Mouse (Mus musculus) hindbrain, postnatal 0 days (tissue): ENCODE measurements at regions not wholly inside any gene's neighbourhood (a gene's known extent, or its start where the extent isn't known, plus 50 kb on each side); places are given as distances from the start of the nearest gene placed in this dataset.

Experiments used
- ATAC-seq: fragments of 200-750 bp; cut with Nextera tagmentation; 2 replicates; pipeline ENCODE4 v1.8.0; 2017; ENCODE audit warnings: mild to moderate bottlenecking, moderate TSS enrichment, moderate library complexity
- DNase-seq: peaks from one replicate; pipeline ENCODE4 v3.0.0-alpha.2; 2015; ENCODE audit warnings: low spot score
- H3K27ac ChIP-seq: fragments of 300-500 bp; sonication (generic); 2 replicates; pipeline ENCODE4 v1.5.1; 2014; ENCODE audit warnings: mild to moderate bottlenecking
- H3K27me3 ChIP-seq: fragments of 300-500 bp; sonication (generic); 2 replicates; pipeline ENCODE4 v1.6.1; 2014; ENCODE audit warnings: low read length, mixed read lengths; ENCODE audit not compliant: insufficient read depth
- H3K36me3 ChIP-seq: fragments of 300-500 bp; sonication (generic); 2 replicates; pipeline ENCODE4 v1.6.1; 2014; ENCODE audit warnings: low read length, mixed read lengths; ENCODE audit not compliant: insufficient read depth
- H3K4me1 ChIP-seq: fragments of 300-500 bp; sonication (generic); 2 replicates; pipeline ENCODE4 v1.6.1; 2014; ENCODE audit warnings: antibody characterized with exemption, low read length, mixed read lengths; ENCODE audit not compliant: insufficient read depth
- H3K4me2 ChIP-seq: fragments of 300-500 bp; sonication (generic); 2 replicates; pipeline ENCODE4 v1.6.1; 2014; ENCODE audit warnings: low read depth, mild to moderate bottlenecking, low read length, moderate library complexity, mixed read lengths
- H3K4me3 ChIP-seq: fragments of 300-500 bp; sonication (generic); 2 replicates; pipeline ENCODE4 v1.5.1; 2014; ENCODE audit warnings: low read length
- H3K9ac ChIP-seq: fragments of 300-500 bp; sonication (generic); replicated peaks from 2 replicates; pipeline ENCODE4 v1.6.1; 2014; ENCODE audit warnings: mild to moderate bottlenecking, low read length, moderate library complexity, mixed read lengths
- H3K9me3 ChIP-seq: fragments of 300-500 bp; sonication (generic); 2 replicates; pipeline ENCODE4 v1.6.1; 2016; ENCODE audit warnings: low read length, mixed read lengths
- CTCF ChIP-seq: IDR thresholded peaks from 2 replicates; pipeline ENCODE4 v1.5.1; 2016; ENCODE audit warnings: antibody characterized with exemption, control low read depth, low read depth
- WGBS: fragments of 180-500 bp; shearing (Covaris S2); extraction: QIAGEN DNeasy Blood & Tissue Kit; methylation state at CpG from one replicate; pipeline ENCODE4 v1.1.7; 2014; 5-methylcytosine and 5-hydroxymethylcytosine counted together

DNA sequence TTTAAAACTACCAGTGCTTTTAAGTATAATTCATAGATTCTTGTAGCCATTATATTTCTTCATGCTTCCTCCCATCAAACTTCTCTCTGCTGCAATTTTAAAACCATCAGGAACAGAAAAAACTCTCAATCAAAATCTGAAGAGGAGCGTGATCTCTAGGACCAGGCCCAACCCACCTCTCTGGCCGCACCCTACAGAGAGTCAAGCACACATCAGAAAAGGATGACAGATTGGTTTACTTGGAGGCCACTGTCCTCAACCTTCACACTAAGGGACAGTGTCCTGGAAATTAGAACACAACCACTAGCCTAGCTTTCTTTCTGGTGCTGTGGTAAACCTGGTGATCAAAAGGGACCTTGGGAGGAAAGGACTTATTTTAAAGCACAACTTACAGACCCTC, 342.7 kb upstream of the Map3k7 start:
- Histone ChIP-seq H3K27me3 (no peaks in the 10 kb centered on the region), H3K4me3 (no peak overlapping the region), H3K9me3 (no peaks in the 10 kb centered on the region), H3K27ac (no peak overlapping the region), H3K9ac (no peak overlapping the region), H3K4me2 (no peak overlapping the region), H3K36me3 (no peaks in the 10 kb centered on the region), H3K4me1 (0 out of 2 replicates have a peak, but pooled peaks cover 9% of the 10 kb centered on the region)
- WGBS, result 96% methylated on average over 2 of the region's 2 CpGs
- no peak for DNase-seq
- ATAC-seq, result no peak
- TF ChIP-seq CTCF, result no peak

DNA sequence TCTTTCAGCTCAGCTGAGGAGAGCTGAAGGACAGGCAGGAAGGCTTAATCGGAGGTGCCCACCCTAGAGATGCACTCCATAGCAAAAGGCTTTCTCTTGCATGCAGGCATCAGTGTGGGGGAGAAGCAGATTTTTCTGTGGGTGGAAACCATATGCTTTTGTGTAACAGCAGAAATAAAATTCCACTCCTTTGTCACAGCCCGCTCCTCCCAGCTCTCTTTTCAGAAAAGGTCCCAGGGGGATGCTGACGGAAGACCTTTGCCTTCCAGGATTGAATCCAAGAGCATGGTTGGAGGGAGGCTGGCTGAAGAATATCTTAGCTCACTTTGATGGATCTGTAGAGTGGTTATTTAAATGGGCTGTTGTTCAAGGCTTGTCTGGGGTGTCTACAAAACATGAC, 336.8 kb upstream of the Map3k7 start:
- DNase-seq (no peak), ATAC-seq (no peak)
- WGBS, result 26% methylated on average over 3 of the region's 3 CpGs
- H3K36me3 ChIP-seq, result no peaks in the 10 kb centered on the region
- H3K27me3 ChIP-seq, result no peaks in the 10 kb centered on the region
- H3K4me2 ChIP-seq, result no peak overlapping the region
- H3K9me3 ChIP-seq, result no peaks in the 10 kb centered on the region
- no peak overlapping the region for H3K9ac ChIP-seq
- no peaks in the 10 kb centered on the region for H3K4me1 ChIP-seq
- H3K27ac ChIP-seq, result no peak overlapping the region
- TF ChIP-seq CTCF, result no peak
- H3K4me3 ChIP-seq, result no peak overlapping the region

DNA sequence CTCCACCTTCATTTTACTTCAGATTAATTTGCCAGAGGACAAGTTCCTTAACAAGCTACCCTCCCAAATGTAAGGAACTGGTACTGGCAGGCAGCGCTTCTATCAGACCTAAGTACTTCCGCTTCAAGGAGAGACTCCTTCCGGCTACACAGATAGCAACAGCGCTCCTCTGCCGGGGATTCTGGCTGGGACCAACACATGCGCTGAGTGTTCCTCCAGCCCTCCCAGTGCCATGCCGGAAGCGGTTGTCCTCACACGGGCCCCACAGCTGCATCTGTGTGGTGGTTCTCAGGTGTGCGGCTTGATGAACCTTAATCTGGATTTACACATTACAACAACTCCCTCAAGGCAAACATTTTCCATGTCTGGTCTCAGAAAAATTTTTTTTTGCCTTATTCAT, 336.1 kb upstream of the Map3k7 start:
- ATAC-seq (no peak), DNase-seq (no peak)
- no peaks in the 10 kb centered on the region for H3K4me1 ChIP-seq
- 86% methylated on average over 10 of the region's 10 CpGs for WGBS
- H3K4me2 ChIP-seq, result no peak overlapping the region
- H3K9me3 ChIP-seq, result no peaks in the 10 kb centered on the region
- H3K9ac ChIP-seq, result no peak overlapping the region
- TF ChIP-seq CTCF, result no peak
- no peak overlapping the region for H3K27ac ChIP-seq
- H3K27me3 ChIP-seq, result no peaks in the 10 kb centered on the region
- H3K36me3 ChIP-seq, result no peaks in the 10 kb centered on the region
- no peak overlapping the region for H3K4me3 ChIP-seq

DNA sequence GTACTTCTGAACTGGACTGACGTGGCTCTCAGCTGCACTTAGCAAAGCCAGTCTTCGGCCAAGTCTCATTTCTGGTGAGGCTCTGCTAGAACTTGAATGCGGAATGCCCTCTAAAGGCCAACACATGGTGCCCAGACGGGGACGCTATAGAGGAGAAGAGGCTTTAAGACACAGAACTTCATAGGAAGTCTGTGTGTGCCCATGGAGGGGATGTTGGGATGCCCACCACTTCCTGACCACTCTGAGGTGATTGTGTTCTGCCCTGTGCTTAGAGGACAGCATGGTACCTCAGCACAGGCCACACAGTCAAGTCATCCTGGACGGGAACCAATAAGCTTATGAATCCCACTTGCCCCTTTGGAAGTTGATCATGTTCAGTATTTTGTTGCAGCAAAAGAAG, 325.3 kb upstream of the Map3k7 start:
- ATAC-seq, result no peak
- H3K4me3 ChIP-seq, result no peak overlapping the region
- H3K36me3 ChIP-seq, result no peaks in the 10 kb centered on the region
- H3K4me2 ChIP-seq, result no peak overlapping the region
- WGBS, result 95% methylated on average over 6 of the region's 6 CpGs
- H3K27me3 ChIP-seq, result no peaks in the 10 kb centered on the region
- no peaks in the 10 kb centered on the region for H3K9me3 ChIP-seq
- H3K9ac ChIP-seq, result no peak overlapping the region
- no peak for DNase-seq
- no peak for TF ChIP-seq CTCF
- no peak overlapping the region for H3K27ac ChIP-seq
- no peaks in the 10 kb centered on the region for H3K4me1 ChIP-seq

GRCm38 (mm10) chr4:31642161-31642560, 321.7 kb upstream of the Map3k7 start:
- ATAC-seq (peak; percentile 94), DNase-seq (peak; percentile 91)
- Histone ChIP-seq H3K4me2 (peak overlapping the region; percentile 38), H3K4me1 (no peaks in the 10 kb centered on the region), H3K36me3 (no peaks in the 10 kb centered on the region), H3K9ac (no peak overlapping the region), H3K9me3 (no peaks in the 10 kb centered on the region), H3K4me3 (no peak overlapping the region), H3K27me3 (no peaks in the 10 kb centered on the region), H3K27ac (peak overlapping the region; percentile 32; the same call in 1 of the 2 replicates)
- TF ChIP-seq CTCF, result peak; percentile 83
- WGBS, result 26% methylated on average over 9 of the region's 9 CpGs

GRCm38 (mm10) chr4:31642593-31643290, 321.2 kb upstream of the Map3k7 start:
- no peak overlapping the region for H3K4me3 ChIP-seq
- no peak overlapping the region for H3K9ac ChIP-seq
- WGBS, result 31% methylated on average over 10 of the region's 10 CpGs
- no peaks in the 10 kb centered on the region for H3K9me3 ChIP-seq
- DNase-seq (peak; percentile 45), ATAC-seq (peak; percentile 61)
- no peaks in the 10 kb centered on the region for H3K4me1 ChIP-seq
- H3K27ac ChIP-seq, result peak overlapping the region; percentile 56; the same call in 1 of the 2 replicates
- TF ChIP-seq CTCF, result no peak
- H3K36me3 ChIP-seq, result no peaks in the 10 kb centered on the region
- peak overlapping the region; percentile 38 for H3K4me2 ChIP-seq
- no peaks in the 10 kb centered on the region for H3K27me3 ChIP-seq

DNA sequence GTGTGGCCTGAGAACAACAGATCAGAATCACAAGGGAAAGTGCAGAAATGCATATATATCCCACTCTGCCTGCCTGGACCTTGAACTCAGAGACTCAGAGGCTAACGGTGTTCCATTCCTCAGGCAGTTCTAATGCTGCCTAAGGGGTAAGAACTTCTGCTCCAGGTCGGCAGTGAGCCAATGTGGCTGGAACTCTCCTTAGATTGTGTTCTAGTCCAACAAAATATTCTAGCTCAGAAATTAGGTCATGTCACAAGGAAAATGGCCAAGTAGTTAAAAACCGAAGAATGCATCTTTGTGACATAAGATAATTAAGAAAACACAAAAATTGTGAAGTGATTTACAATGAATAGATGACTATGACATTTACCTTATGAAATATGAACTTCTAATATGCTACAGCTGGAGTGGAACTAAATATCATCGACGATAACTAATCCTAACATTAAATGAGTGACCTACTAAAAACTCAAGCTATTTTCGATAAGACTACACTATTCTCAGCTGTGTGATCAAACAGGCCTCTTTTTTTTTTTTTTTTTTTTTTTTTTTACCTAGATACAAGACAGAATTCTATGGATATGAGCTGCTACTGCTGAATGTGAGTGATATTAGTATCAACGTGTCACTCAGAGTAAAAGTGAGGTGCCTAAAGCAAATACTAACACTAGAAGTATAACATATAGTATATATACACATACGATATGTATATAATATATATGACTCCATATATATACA, 315.1 kb upstream of the Map3k7 start:
- WGBS, result 87% methylated on average over 8 of the region's 8 CpGs
- no peak overlapping the region for H3K4me3 ChIP-seq
- H3K4me2 ChIP-seq, result no peak overlapping the region

More for the DNA sequence above, 315.1 kb upstream of the Map3k7 start:
- TF ChIP-seq CTCF, result no peak
- no peaks in the 10 kb centered on the region for H3K4me1 ChIP-seq
- H3K9ac ChIP-seq, result no peak overlapping the region
- no peaks in the 10 kb centered on the region for H3K9me3 ChIP-seq
- no peaks in the 10 kb centered on the region for H3K36me3 ChIP-seq
- DNase-seq (no peak), ATAC-seq (no peak)
- no peaks in the 10 kb centered on the region for H3K27me3 ChIP-seq
- no peak overlapping the region for H3K27ac ChIP-seq
